Mouse (Mus musculus) frontal cortex, adult 2 months (tissue): ENCODE data around the gene Tgfbr3l. TPM values are rescaled to one million over a fixed set of nuclear protein-coding genes. Genes with fewer than 3 reads are reported as not detected.

Experiments
- DNase-seq, 2 experiments: peaks; one replicate each; pipeline ENCODE4 v3.0.0; 2022; ENCODE audit warnings: low spot score in 1 of 2; ENCODE audit errors: extremely low spot score in 1 of 2
- polyA plus RNA-seq: library from polyadenylated mRNA; depleted of rRNA; stranded (reverse); fragments of >200 nt; gene quantifications from 2 replicates; pipeline ENCODE4 v1.2.3, GENCODE M21; 2012; rRNA removed

Tgfbr3l gene
- polyA plus RNA-seq, 1 experiment, result 37.1 TPM

GRCm38 (mm10) chr8:4259805-4260170 is 11.8 kb downstream of the Tgfbr3l start:
- no peak for DNase-seq

DNA sequence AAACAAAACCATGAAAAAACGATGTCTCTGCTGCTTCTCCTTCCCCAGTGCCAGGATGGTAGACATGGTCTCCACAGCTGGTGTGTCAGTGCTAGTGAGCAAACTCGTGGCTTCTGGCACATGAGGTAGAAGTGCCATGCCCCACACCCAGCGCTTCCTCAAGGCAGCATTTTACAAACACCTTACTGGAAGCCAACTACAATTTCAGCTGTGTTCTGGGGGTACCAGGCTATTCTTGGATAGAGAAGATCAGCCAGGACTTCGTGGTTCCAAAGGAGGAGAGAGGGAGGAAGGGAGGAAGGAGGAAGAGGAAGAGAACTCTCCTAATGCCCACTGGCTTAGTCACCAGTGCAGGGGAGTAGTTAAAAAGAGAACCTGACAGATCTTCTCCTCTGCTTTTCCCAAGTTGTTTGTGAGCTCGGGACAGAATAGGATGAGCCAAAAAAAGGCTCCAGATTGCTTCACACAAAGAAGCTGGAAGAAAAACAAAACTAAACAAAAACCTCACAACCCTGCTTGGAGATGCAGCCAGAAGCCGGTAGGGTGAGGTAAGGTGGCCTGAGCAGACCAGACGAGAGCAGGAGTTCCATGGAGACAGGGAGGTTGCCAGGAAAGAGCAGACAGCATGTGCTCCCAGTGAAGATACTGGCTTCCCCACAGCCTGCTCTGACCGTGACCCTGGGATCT is 15.2 kb downstream of the Tgfbr3l start:
- peak in 1 of 2 experiments; percentile 58 for DNase-seq

GRCm38 (mm10) chr8:4265160-4265914 is 17.3 kb downstream of the Tgfbr3l start:
- no peak for DNase-seq

- no peak for DNase-seq
Observed at GRCm38 (mm10) chr8:4267627-4268026, 19.6 kb downstream of the Tgfbr3l start.

DNA sequence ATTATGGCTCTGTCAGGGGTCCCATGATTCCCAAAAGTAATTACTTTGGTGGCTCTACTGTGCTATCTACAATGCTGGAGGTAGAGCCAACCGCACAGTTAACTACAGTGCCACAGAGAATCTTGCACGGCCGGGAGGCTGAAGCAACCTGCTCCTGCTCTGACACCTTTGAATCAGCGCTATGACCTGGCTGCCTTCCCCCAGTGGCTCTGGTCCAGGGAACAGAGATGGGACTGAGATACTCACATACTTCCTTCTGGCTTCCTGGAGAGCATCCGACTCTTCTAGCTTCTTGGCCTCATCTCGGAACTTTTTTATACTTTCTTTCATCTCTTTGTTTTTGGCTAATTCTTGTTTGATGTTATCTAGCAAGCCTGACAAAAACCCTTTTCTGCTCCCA is 21.6 kb downstream of the Tgfbr3l start:
- DNase-seq, result no peak

- DNase-seq, result peak; percentile 94 to 97
Observed at GRCm38 (mm10) chr8:4275275-4276110, 27.5 kb downstream of the Tgfbr3l start, which contains the start of gene Timm44. TSS of gene Timm44 (minus strand) at chr8:4275913.

DNA sequence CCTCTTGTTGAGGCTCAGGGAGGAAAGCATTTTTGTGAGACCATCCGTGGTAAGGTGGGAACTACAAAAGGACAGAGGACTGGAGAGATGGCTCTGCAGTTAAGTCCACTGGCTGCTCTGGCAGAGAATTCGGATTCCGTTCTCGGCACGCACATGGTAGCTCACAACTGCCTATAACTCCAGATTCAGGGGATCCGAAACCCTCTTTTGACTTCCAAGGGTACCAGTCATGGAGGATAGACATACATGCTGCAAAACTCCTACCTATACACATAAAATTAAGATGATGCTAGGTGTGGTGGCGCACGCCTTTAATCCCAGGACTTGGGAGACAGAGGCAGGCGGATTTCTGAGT is 28.1 kb downstream of the Tgfbr3l start:
- DNase-seq, result no peak

GRCm38 (mm10) chr8:4292738-4293137 is 44.7 kb downstream of the Tgfbr3l start:
- DNase-seq, result no peak

DNA sequence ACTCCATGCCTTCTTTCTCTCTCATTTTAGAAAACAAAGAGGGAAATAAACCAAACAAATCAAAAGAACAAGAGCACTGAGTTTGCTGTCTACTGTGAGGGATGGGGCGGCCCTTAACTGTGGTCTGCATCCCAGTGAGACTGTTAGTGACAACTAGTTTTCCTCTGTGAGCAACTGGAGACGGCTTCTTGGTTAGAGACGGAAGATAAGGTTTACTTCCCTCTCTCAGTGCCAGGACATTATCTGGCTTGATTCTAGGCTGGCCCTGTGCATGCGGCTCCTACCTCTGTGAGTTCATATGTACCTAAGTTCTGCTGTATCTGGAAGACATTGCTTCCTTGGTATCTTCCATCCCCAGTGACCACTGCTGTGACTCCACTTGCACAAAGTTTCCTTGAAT is 49.8 kb downstream of the Tgfbr3l start:
- no peak for DNase-seq

Other genes with a start within 250 kb of the Tgfbr3l start
- gene Cd209f, start 142.4 kb upstream of the Tgfbr3l start, polyA plus RNA-seq, result 0.48 and 1.4 TPM in 2 replicates
- 0.38 and 0.58 TPM in 2 replicates for gene Cd209g, start 114.1 kb upstream of the Tgfbr3l start, polyA plus RNA-seq
- gene Evi5l, start 81.6 kb upstream of the Tgfbr3l start, polyA plus RNA-seq, result 76.1 and 83.7 TPM in 2 replicates
- 17.4 and 18.3 TPM in 2 replicates for gene Prr36, start 30.8 kb upstream of the Tgfbr3l start, polyA plus RNA-seq
- 0.02 TPM in 2 replicates for gene Lrrc8e, start 21.4 kb upstream of the Tgfbr3l start, polyA plus RNA-seq
- gene Map2k7, start 9.5 kb upstream of the Tgfbr3l start, polyA plus RNA-seq, result 67.1 and 68.3 TPM in 2 replicates
- 6.1 and 6.3 TPM in 2 replicates for gene Gm49320, start 9.3 kb upstream of the Tgfbr3l start, polyA plus RNA-seq
- 45.3 and 48.2 TPM in 2 replicates for gene Snapc2, start 4.9 kb downstream of the Tgfbr3l start, polyA plus RNA-seq
- 883 and 1,085 TPM in 2 replicates for gene Ctxn1, start 11.1 kb downstream of the Tgfbr3l start, polyA plus RNA-seq
- 111 and 131 TPM in 2 replicates for gene Timm44, start 27.7 kb downstream of the Tgfbr3l start, polyA plus RNA-seq
- 22.4 and 23.6 TPM in 2 replicates for gene Ccl25, start 77.0 kb downstream of the Tgfbr3l start, polyA plus RNA-seq
- 39.9 and 40.2 TPM in 2 replicates for gene Elavl1, start 77.2 kb downstream of the Tgfbr3l start, polyA plus RNA-seq
- 46.7 and 54.5 TPM in 2 replicates for gene Cers4, start 244.8 kb downstream of the Tgfbr3l start, polyA plus RNA-seq